Mouse (Mus musculus) cortical plate, adult 2 months (tissue): Measurements from ENCODE around the gene St3gal4. TPM values are rescaled to one million over a fixed set of nuclear protein-coding genes. Genes with fewer than 3 reads are reported as not detected.

Source experiments
- H3K27ac ChIP-seq: fragments of 200-500 bp; 2 replicates; pipeline ENCODE4 v1.5.1; 2012; ENCODE audit warnings: low read length, control low read depth, inconsistent platforms; ENCODE audit not compliant: insufficient read depth
- H3K4me1 ChIP-seq: fragments of 200-500 bp; 2 replicates; pipeline ENCODE4 v1.6.1; 2011; ENCODE audit warnings: low read length; ENCODE audit not compliant: control insufficient read depth, insufficient read depth
- H3K4me3 ChIP-seq: fragments of 200-500 bp; 2 replicates; pipeline ENCODE4 v1.5.1; 2011; ENCODE audit warnings: mild to moderate bottlenecking, low read length, control low read depth; ENCODE audit not compliant: insufficient read depth
- CTCF ChIP-seq: fragments of 200-500 bp; IDR thresholded peaks from 2 replicates; pipeline ENCODE4 v1.5.1; 2011; ENCODE audit warnings: mild to moderate bottlenecking, control low read depth, low read length; ENCODE audit not compliant: insufficient read depth; ENCODE audit errors: extremely low read depth
- POLR2A ChIP-seq: fragments of 200-500 bp; IDR thresholded peaks from 2 replicates; pipeline ENCODE4 v1.6.1; 2011; ENCODE audit warnings: mild to moderate bottlenecking, low read length, control low read depth; ENCODE audit not compliant: insufficient read depth; ENCODE audit errors: extremely low read depth
- polyA plus RNA-seq: library from polyadenylated mRNA; depleted of rRNA; stranded (reverse); fragments of >200 nt; gene quantifications from 2 replicates; pipeline ENCODE4 v1.2.3, GENCODE M21; 2012

St3gal4 gene
- polyA plus RNA-seq, 1 experiment, result 8.3 TPM

GRCm38 (mm10) chr9:35118563-35118962 lies 505 bp downstream of the St3gal4 start:
- Histone ChIP-seq H3K4me1 (no peaks in the 10 kb centered on the region), H3K27ac (no peak overlapping the region), H3K4me3 (no peak overlapping the region)
- TF ChIP-seq POLR2A, result no peak
- TF ChIP-seq CTCF, result no peak

GRCm38 (mm10) chr9:35117384-35118295 lies 1.4 kb downstream of the St3gal4 start:
- Histone ChIP-seq H3K4me3 (peak overlapping the region; percentile 96), H3K4me1 (no peaks in the 10 kb centered on the region)

DNA sequence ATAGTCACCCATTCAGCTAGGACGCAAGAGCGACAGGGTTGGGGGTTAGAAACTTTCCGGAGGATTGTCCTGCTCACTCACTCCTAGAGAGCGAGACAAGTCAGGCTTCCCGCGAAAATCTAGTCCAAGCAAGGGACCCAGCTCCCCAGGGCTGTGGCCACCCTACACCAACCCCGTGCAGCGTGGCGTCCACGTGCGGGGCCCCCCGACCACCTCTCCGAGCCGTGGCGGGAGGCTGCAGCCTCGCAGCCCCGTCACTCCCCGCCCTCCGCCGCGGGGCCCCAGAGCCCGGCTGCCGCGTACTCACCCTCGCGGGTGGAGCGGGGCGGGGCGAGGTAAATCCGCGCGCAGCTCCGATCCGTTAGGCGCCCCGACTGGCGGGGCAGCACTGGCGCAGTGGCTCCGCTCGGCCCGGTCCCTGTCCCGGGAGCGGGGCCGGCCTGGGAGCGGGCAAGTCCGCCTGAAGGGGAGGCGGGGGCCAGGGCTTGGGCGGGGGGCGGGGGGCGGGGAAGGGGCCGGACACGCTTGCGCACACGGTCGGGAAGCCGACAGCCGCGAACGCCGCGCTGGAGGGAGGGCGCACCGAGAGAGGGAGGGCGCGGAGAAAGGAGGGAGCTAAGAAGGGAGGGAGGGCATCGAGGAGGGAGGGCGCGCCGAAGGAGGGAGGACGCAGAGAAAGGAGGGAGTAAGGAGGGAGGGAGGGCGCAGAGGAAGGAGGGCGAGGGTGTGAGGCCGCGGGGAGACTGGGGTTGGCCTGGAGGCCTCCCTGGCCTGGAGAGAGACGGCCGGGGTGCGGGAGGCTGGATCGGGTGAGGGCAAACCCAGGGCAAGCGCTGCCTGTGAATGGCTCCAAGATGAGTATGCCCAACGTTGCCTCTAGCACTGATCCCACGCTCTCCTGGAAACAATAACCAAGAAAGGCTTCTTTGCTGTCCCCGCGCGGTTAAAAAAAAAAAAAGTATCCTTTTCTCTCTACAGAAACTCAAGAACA lies 2.4 kb downstream of the St3gal4 start:
- peak overlapping the region; percentile 96 for H3K4me3 ChIP-seq
- H3K4me1 ChIP-seq, result no peaks in the 10 kb centered on the region
- TF ChIP-seq CTCF (no peak), POLR2A (peak; percentile 75; the same call in 1 of the 2 replicates)
- peak overlapping the region; percentile 83 for H3K27ac ChIP-seq

More at GRCm38 (mm10) chr9:35117384-35118295, 1.4 kb downstream of the St3gal4 start:
- TF ChIP-seq CTCF (no peak), POLR2A (no peak)
- peak overlapping the region; percentile 83 for H3K27ac ChIP-seq

GRCm38 (mm10) chr9:35115804-35116203 lies 3.3 kb downstream of the St3gal4 start:
- Histone ChIP-seq H3K27ac (peak overlapping the region; percentile 10), H3K4me1 (no peaks in the 10 kb centered on the region), H3K4me3 (peak overlapping the region; percentile 96)
- no peak for TF ChIP-seq POLR2A
- no peak for TF ChIP-seq CTCF

- no peak for TF ChIP-seq POLR2A
- TF ChIP-seq CTCF, result no peak
- H3K27ac ChIP-seq, result no peak overlapping the region
- H3K4me3 ChIP-seq, result peak overlapping the region; percentile 96; the same call in 1 of the 2 replicates
These were observed 3.8 kb downstream of the St3gal4 start for GRCm38 (mm10) chr9:35115299-35115698.

GRCm38 (mm10) chr9:35114234-35114633 lies 4.8 kb downstream of the St3gal4 start:
- TF ChIP-seq POLR2A, result no peak
- TF ChIP-seq CTCF, result no peak
- Histone ChIP-seq H3K4me3 (no peak overlapping the region), H3K27ac (no peak overlapping the region), H3K4me1 (no peaks in the 10 kb centered on the region)

More at GRCm38 (mm10) chr9:35115299-35115698, 3.8 kb downstream of the St3gal4 start:
- no peaks in the 10 kb centered on the region for H3K4me1 ChIP-seq

GRCm38 (mm10) chr9:35111941-35112595 lies 7.0 kb downstream of the St3gal4 start:
- Histone ChIP-seq H3K27ac (peak overlapping the region; percentile 32; the same call in 1 of the 2 replicates), H3K4me1 (peaks cover 3% of the 10 kb centered on the region; the same call in 1 of the 2 replicates), H3K4me3 (no peak overlapping the region)
- no peak for TF ChIP-seq CTCF
- no peak for TF ChIP-seq POLR2A

GRCm38 (mm10) chr9:35111446-35111845 lies 7.6 kb downstream of the St3gal4 start:
- TF ChIP-seq CTCF, result no peak
- TF ChIP-seq POLR2A, result no peak
- Histone ChIP-seq H3K4me3 (no peak overlapping the region), H3K27ac (peak overlapping the region; percentile 3), H3K4me1 (peaks cover 3% of the 10 kb centered on the region; the same call in 1 of the 2 replicates)

DNA sequence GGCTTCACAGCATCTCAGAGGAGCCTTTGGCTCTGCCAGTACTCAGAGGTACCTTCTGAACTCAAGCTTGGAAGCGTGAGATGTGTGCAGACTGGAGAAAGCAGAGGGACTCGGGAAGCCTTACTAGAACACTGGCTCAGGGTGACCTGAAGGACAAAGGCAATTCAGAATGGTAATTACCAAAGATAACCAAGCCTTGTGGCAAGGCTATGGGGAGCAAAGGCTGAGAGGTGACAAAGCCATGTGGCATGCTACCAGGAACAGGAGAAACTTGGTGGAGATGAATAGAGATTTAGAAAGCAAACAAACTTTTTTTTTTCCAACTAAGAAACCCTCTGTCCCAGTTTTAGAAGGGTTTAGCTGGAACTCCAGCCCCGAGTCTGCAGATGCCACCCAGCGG lies 8.5 kb downstream of the St3gal4 start:
- H3K4me3 ChIP-seq, result no peak overlapping the region
- peaks cover 3% of the 10 kb centered on the region for H3K4me1 ChIP-seq
- no peak for TF ChIP-seq POLR2A
- no peak for TF ChIP-seq CTCF
- H3K27ac ChIP-seq, result no peak overlapping the region
